Mouse (Mus musculus) heart, adult 2 months (tissue): ENCODE data around the gene Sco1.

Experiments
- CTCF ChIP-seq: fragments of 200-600 bp; IDR thresholded peaks from 2 replicates; pipeline ENCODE4 v1.8.1; 2022; ENCODE audit warnings: antibody characterized with exemption, mild to moderate bottlenecking, moderate library complexity
- POLR2A ChIP-seq: fragments of 200-500 bp; IDR thresholded peaks from 2 replicates; pipeline ENCODE4 v1.6.1; 2011; ENCODE audit warnings: mild to moderate bottlenecking, low read depth, low read length, control low read depth; ENCODE audit not compliant: insufficient read depth

GRCm38 (mm10) chr11:67076781-67077180 is 24.3 kb downstream of the Sco1 start:
- TF ChIP-seq CTCF: no peak
- TF ChIP-seq POLR2A: no peak
